Mouse (Mus musculus) bone marrow macrophage, adult 2 months (primary cell): ENCODE measurements at regions not wholly inside any gene's neighbourhood (a gene's known extent, or its start where the extent isn't known, plus 50 kb on each side); places are given as distances from the start of the nearest gene placed in this dataset.

Experiments
- CTCF ChIP-seq: IDR thresholded peaks from 2 replicates; pipeline ENCODE4 v1.5.1; 2012; ENCODE audit warnings: low read depth, mild to moderate bottlenecking, low read length, moderate library complexity
- POLR2A ChIP-seq: IDR thresholded peaks from 2 replicates; pipeline ENCODE4 v1.6.1; 2012; ENCODE audit warnings: mild to moderate bottlenecking, low read depth, low read length, borderline replicate concordance

GRCm38 (mm10) chr3:80200904-80201303 lies 316.6 kb downstream of the Fam198b start:
- TF ChIP-seq CTCF (no peak), POLR2A (no peak)
